Mouse (Mus musculus) embryonic facial prominence, embryonic 11.5 days (tissue): Measurements from ENCODE around the gene Pard3. TPM values are rescaled to one million over a fixed set of nuclear protein-coding genes. Genes with fewer than 3 reads are reported as not detected.
A peak's percentile ranks its signal among the peaks of the same experiment; 100 is the strongest.

Experiments
- ATAC-seq: fragments of 200-750 bp; cut with Nextera tagmentation; replicated peaks from 2 replicates; pipeline ENCODE4 v1.8.0; 2017; ENCODE audit warnings: low read depth; ENCODE audit not compliant: insufficient number of reproducible peaks, low FRiP score, low TSS enrichment
- DNase-seq: peaks from one replicate; pipeline ENCODE4 v3.0.0-alpha.2; 2015; ENCODE audit warnings: low spot score
- H3K27ac ChIP-seq: fragments of 300-500 bp; sonication (generic); replicated peaks from 2 replicates; pipeline ENCODE4 v1.5.1; 2014; ENCODE audit warnings: mild to moderate bottlenecking, low read depth, low read length, control low read depth
- H3K27me3 ChIP-seq: fragments of 300-500 bp; sonication (generic); 2 replicates; pipeline ENCODE4 v1.6.1; 2014; ENCODE audit warnings: mild to moderate bottlenecking, low read length, moderate library complexity, mixed read lengths; ENCODE audit not compliant: control insufficient read depth, insufficient read depth
- H3K36me3 ChIP-seq: fragments of 300-500 bp; sonication (generic); replicated peaks from 2 replicates; pipeline ENCODE4 v1.6.1; 2014; ENCODE audit warnings: low read depth, mild to moderate bottlenecking, low read length, moderate library complexity, mixed read lengths; ENCODE audit not compliant: control insufficient read depth, insufficient read depth
- H3K4me1 ChIP-seq: fragments of 300-500 bp; sonication (generic); 2 replicates; pipeline ENCODE4 v1.6.1; 2014; ENCODE audit warnings: low read length, mixed read lengths; ENCODE audit not compliant: control insufficient read depth, insufficient read depth
- H3K4me2 ChIP-seq: fragments of 300-500 bp; sonication (generic); 2 replicates; pipeline ENCODE4 v1.6.1; 2014; ENCODE audit warnings: low read depth, mild to moderate bottlenecking, control low read depth, low read length, moderate library complexity
- H3K4me3 ChIP-seq: fragments of 300-500 bp; sonication (generic); 2 replicates; pipeline ENCODE4 v1.5.1; 2014; ENCODE audit warnings: low read depth, low read length, control low read depth
- H3K9ac ChIP-seq: fragments of 300-500 bp; sonication (generic); replicated peaks from 2 replicates; pipeline ENCODE4 v1.6.1; 2014; ENCODE audit warnings: mild to moderate bottlenecking, control low read depth, low read length
- H3K9me3 ChIP-seq: fragments of 300-500 bp; sonication (generic); replicated peaks from 2 replicates; pipeline ENCODE4 v1.6.1; 2016; ENCODE audit warnings: mild to moderate bottlenecking, low read length, inconsistent platforms, mixed read lengths; ENCODE audit not compliant: control insufficient read depth
- WGBS: fragments of 180-500 bp; shearing (Covaris S2); extraction: QIAGEN DNeasy Blood & Tissue Kit; methylation state at CpG from one replicate; pipeline ENCODE4 v1.1.7; 2014; 5-methylcytosine and 5-hydroxymethylcytosine counted together
- polyA plus RNA-seq: library from polyadenylated mRNA; unstranded; fragments of >200 nt; fragmentation: Nextera tagmentation; extraction: Ambion mirVana; gene quantifications from 2 replicates; pipeline ENCODE4 v1.2.1, GENCODE M21; 2014

Gene Pard3
- polyA plus RNA-seq, 1 experiment from 2014 or later: 34.5 TPM

DNA sequence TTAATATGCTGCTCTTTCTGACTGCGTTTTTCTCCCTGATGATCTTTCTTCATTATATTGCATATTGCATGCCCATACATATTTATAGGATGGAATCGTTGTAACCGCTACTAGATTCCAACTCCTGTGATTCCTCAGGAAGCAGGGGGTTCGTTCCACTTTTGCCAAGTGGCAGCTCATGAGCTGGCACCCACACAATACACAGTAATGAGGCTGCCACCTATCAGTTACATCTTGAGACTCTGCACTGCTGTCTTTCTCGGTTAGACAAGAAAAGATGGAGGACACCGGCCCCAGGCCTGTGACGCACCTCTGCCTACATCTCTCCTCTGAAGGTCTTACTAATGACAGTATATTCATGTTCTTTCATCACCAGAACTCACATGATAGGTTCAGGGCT, 364.3 kb downstream of the Pard3 start:
- no peaks in the 10 kb centered on the region for H3K27me3 ChIP-seq
- no peaks in the 10 kb centered on the region for H3K36me3 ChIP-seq
- 87% methylated on average over 7 of the region's 7 CpGs for WGBS
- no peak overlapping the region for H3K27ac ChIP-seq
- no peak overlapping the region for H3K9ac ChIP-seq
- H3K4me2 ChIP-seq: no peak overlapping the region
- no peaks in the 10 kb centered on the region for H3K9me3 ChIP-seq
- ATAC-seq (no peak), DNase-seq (no peak)
- no peak overlapping the region for H3K4me3 ChIP-seq
- no peaks in the 10 kb centered on the region for H3K4me1 ChIP-seq

- Histone ChIP-seq H3K4me3 (no peak overlapping the region), H3K9ac (no peak overlapping the region), H3K27ac (no peak overlapping the region), H3K36me3 (no peaks in the 10 kb centered on the region), H3K4me1 (no peaks in the 10 kb centered on the region), H3K27me3 (no peaks in the 10 kb centered on the region), H3K9me3 (no peaks in the 10 kb centered on the region), H3K4me2 (no peak overlapping the region)
- DNase-seq: no peak
- no peak for ATAC-seq
- WGBS: 67% methylated on average over 2 of the region's 2 CpGs
These were observed 367.5 kb downstream of the Pard3 start for GRCm38 (mm10) chr8:127431236-127431635.

DNA sequence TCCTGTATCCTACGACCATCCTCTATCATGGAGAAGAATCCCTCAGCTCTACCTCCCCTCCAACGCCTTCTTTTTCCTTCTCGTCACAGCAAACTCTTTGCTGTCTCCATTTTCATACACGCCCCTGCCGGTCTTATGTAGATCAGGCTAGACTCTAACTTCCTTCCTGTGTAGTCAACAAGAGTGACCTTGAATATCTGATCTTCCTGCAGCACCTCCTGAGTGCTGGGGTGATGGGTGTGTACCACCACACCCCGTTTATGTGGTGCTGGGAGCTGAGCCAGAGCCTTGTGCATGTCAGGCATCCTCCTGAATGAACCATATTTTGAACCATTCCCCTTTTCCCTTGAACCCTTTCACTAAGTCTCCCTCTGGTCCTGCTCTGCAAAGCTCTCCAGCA, 372.3 kb downstream of the Pard3 start:
- no peak for ATAC-seq
- Histone ChIP-seq H3K4me3 (no peak overlapping the region), H3K9ac (no peak overlapping the region), H3K9me3 (no peaks in the 10 kb centered on the region), H3K27ac (no peak overlapping the region), H3K4me2 (no peak overlapping the region), H3K27me3 (no peaks in the 10 kb centered on the region), H3K36me3 (no peaks in the 10 kb centered on the region), H3K4me1 (no peaks in the 10 kb centered on the region; the same call in 1 of the 2 replicates)
- DNase-seq: no peak
- WGBS: 91% methylated on average over 6 of the region's 6 CpGs

DNA sequence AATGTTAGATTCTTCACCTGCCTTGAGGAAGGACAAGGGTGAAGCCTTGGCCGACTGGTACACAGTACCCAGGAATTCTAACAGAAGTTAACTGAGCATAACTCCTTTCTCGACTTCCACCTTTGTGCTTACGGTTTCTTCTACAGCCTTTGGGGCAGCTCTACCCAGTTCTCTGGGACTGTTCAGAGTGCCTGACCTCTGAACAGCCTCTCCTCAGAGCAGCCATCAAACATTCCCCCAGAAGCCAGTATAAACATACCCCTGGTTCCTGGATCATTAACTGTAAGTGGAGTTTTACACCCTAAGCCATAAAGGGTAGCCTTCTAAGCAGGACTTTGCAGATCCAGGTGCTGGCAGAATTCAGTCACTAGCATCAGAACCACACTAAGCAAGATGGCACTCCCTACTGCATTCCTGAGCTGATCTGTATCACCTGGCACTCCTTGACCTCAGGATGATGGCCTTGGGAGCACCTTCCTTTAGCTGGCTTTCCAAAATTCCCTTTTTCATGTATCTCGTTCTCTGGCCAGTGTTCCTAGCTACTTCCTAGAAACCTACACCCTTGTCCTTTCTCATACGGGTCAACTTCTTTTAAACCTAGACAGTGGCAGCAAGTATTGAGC, 374.0 kb downstream of the Pard3 start:
- no peak overlapping the region for H3K4me2 ChIP-seq
- 88% methylated on average over 5 of the region's 5 CpGs for WGBS
- DNase-seq (no peak), ATAC-seq (no peak)
- no peaks in the 10 kb centered on the region for H3K9me3 ChIP-seq
- H3K4me3 ChIP-seq: no peak overlapping the region
- no peaks in the 10 kb centered on the region for H3K36me3 ChIP-seq
- no peaks in the 10 kb centered on the region for H3K27me3 ChIP-seq
- no peak overlapping the region for H3K27ac ChIP-seq
- no peaks in the 10 kb centered on the region; the same call in 1 of the 2 replicates for H3K4me1 ChIP-seq
- no peak overlapping the region for H3K9ac ChIP-seq

DNA sequence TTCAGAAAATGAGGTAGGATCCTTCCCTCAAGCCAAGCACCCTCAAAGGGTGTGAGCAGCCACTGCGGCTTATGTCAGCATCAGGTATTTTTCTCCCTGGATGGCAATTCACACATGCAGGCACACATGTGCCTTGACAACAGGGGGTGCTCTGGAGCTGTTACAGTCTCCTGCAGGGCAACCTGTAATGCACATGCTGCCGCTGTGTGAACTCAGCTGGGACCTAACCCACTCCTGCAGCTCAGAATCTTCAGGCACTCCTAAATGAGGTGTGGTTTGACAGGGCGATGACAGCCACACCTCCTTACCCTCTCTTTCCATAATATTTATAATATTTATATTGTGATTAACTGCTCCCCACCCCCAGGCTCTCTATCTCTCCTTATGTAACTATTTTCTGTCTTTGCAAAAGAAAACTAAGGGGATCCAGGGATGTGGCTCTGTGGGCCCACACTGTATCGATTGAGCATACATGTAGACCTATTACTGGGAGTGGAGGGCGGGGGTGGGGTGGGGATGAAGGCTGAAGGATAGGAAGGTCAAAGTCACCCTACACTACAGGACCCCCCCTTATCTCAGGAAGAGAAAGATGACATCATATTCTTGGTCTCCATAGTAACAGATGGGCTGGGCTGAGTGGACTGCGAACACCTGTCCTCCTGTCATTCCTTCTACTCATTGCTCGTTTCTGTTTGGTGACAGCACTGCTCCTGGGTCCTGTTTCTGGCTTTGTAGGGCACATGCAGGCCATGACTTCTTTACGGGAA, 375.1 kb downstream of the Pard3 start:
- 81% methylated on average over 8 of the region's 8 CpGs for WGBS
- peak; percentile 31 for ATAC-seq

DNA sequence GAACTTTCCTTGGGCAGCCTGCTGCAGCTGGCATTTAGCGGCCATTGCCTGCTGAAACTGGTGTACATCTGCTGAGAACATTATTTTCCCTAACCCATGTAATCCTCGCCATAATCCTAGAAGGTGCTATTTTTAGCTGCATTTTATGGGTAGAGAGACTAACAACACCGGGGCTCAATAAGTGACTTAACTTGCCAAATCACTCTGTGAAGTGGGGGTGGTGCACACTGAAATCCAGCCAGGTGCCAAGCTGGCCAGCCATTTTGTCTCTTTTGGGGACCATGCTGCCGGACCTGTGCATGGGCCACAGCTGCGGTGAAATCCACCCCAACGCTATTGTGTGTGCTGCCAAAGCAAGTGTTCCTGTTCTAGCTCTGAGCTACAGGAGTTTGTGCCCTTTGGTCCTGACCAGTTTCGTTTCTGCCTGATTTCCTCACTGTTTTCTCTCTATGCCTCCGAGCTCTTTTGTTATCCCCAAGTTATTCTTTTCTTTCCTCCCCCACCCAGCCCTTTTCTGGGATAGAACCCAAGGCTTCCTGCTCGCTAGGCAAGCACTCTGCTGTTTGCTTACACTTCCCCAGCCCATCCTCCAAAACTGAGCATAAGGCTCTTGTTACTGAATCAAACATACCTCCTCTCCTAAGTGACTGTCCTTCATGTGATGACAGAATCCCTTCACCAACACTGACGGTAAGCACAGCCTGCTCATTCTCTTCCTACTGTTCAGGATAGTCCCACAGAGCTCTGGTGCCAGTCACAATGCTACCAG, 375.9 kb downstream of the Pard3 start:
- no peak for DNase-seq
- Histone ChIP-seq H3K9ac (no peak overlapping the region), H3K27ac (no peak overlapping the region), H3K4me1 (no peaks in the 10 kb centered on the region; the same call in 1 of the 2 replicates), H3K4me2 (no peak overlapping the region), H3K4me3 (no peak overlapping the region), H3K9me3 (no peaks in the 10 kb centered on the region), H3K36me3 (no peaks in the 10 kb centered on the region), H3K27me3 (no peaks in the 10 kb centered on the region)
- no peak for ATAC-seq
- 70% methylated on average over 10 of the region's 10 CpGs for WGBS

More for the DNA sequence above, 375.1 kb downstream of the Pard3 start:
- no peaks in the 10 kb centered on the region; the same call in 1 of the 2 replicates for H3K4me1 ChIP-seq
- no peak overlapping the region for H3K27ac ChIP-seq
- no peak overlapping the region for H3K9ac ChIP-seq
- H3K9me3 ChIP-seq: no peaks in the 10 kb centered on the region
- no peak overlapping the region for H3K4me3 ChIP-seq
- peak; percentile 50 for DNase-seq
- H3K36me3 ChIP-seq: no peaks in the 10 kb centered on the region
- H3K27me3 ChIP-seq: no peaks in the 10 kb centered on the region
- no peak overlapping the region for H3K4me2 ChIP-seq

DNA sequence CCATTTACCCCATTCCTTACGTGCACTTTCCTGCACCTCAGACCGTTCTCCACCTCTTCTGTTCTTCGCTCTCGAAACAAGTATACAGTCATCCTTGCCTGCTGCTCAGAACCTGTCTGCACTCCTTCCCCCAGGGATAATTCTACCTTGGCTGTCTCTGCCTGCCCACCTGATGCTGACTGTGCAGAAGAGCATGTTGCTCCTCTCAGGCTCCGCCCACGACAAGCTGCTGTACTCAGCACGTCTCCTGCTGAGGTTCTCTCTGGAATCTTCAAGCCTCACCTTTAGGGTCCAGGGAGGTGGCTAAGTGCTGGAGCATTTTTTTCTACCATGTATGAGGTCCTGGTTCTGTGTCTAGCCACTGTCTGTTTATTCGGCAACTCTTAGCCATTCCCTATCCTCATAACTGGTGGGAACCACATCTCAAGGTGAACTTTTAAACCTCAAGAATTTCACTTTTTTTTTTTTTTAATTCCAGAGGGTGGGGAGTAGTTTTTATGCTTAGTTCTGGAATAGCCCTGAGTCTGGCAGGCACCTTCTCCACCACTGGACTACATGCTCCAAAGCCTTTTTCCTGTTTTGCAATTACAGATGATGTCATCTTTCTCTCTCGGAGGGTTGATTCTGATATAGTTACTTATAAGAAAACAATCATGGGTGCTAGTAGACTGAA, 376.6 kb downstream of the Pard3 start:
- Histone ChIP-seq H3K4me3 (no peak overlapping the region), H3K4me1 (no peaks in the 10 kb centered on the region; the same call in 1 of the 2 replicates), H3K9ac (no peak overlapping the region), H3K36me3 (no peaks in the 10 kb centered on the region), H3K4me2 (no peak overlapping the region), H3K9me3 (no peaks in the 10 kb centered on the region), H3K27me3 (no peaks in the 10 kb centered on the region), H3K27ac (no peak overlapping the region)
- ATAC-seq (no peak; the same call in 1 of the 2 replicates), DNase-seq (no peak)
- WGBS: 82% methylated on average over 9 of the region's 9 CpGs
